Mouse (Mus musculus) embryonic facial prominence, embryonic 12.5 days (tissue): ENCODE measurements around the gene Specc1. TPM values are rescaled to one million over a fixed set of nuclear protein-coding genes. Genes with fewer than 3 reads are reported as not detected.
A peak's percentile ranks its signal among the peaks of the same experiment; 100 is the strongest.

Experiments used
- ATAC-seq: fragments of 200-750 bp; cut with Nextera tagmentation; 2 replicates; pipeline ENCODE4 v1.8.0; 2017; ENCODE audit not compliant: insufficient number of reproducible peaks, insufficient read depth, low FRiP score, low TSS enrichment
- H3K27ac ChIP-seq: fragments of 300-500 bp; sonication (generic); 2 replicates; pipeline ENCODE4 v1.5.1; 2016; ENCODE audit warnings: mild to moderate bottlenecking
- H3K27me3 ChIP-seq: fragments of 300-500 bp; sonication (generic); 2 replicates; pipeline ENCODE4 v1.6.1; 2016; ENCODE audit warnings: mild to moderate bottlenecking, moderate library complexity
- H3K36me3 ChIP-seq: fragments of 300-500 bp; sonication (generic); 2 replicates; pipeline ENCODE4 v1.6.1; 2016; ENCODE audit warnings: mild to moderate bottlenecking
- H3K4me1 ChIP-seq: fragments of 300-500 bp; sonication (generic); 2 replicates; pipeline ENCODE4 v1.6.1; 2016
- H3K4me2 ChIP-seq: fragments of 300-500 bp; sonication (generic); replicated peaks from 2 replicates; pipeline ENCODE4 v1.6.1; 2016; ENCODE audit warnings: mild to moderate bottlenecking, moderate library complexity
- H3K4me3 ChIP-seq: fragments of 300-500 bp; sonication (generic); 2 replicates; pipeline ENCODE4 v1.5.1; 2016; ENCODE audit warnings: mild to moderate bottlenecking
- H3K9ac ChIP-seq: fragments of 300-500 bp; sonication (generic); 2 replicates; pipeline ENCODE4 v1.6.1; 2016; ENCODE audit warnings: mild to moderate bottlenecking, moderate library complexity
- H3K9me3 ChIP-seq: fragments of 300-500 bp; sonication (generic); 2 replicates; pipeline ENCODE4 v1.6.1; 2016; ENCODE audit warnings: mild to moderate bottlenecking, moderate library complexity
- WGBS: fragments of 180-500 bp; shearing (Covaris S2); methylation state at CpG from one replicate; pipeline ENCODE4 v1.1.7; 2016; 5-methylcytosine and 5-hydroxymethylcytosine counted together
- polyA plus RNA-seq: library from polyadenylated mRNA; unstranded; fragments of >200 nt; fragmentation: Nextera tagmentation; extraction: Ambion mirVana; gene quantifications from 2 replicates; pipeline ENCODE4 v1.2.1, GENCODE M21; 2016

The Specc1 gene
- polyA plus RNA-seq, 1 experiment from 2014 or later: 16.8 TPM

- Histone ChIP-seq H3K27me3 (no peaks in the 10 kb centered on the region), H3K27ac (no peak overlapping the region), H3K36me3 (no peaks in the 10 kb centered on the region), H3K9me3 (no peaks in the 10 kb centered on the region), H3K4me3 (no peak overlapping the region), H3K4me2 (no peak overlapping the region), H3K9ac (no peak overlapping the region), H3K4me1 (peaks cover 3% of the 10 kb centered on the region; the same call in 1 of the 2 replicates)
- ATAC-seq: no peak
- WGBS: 80% methylated on average over 4 of the region's 4 CpGs
Measured at GRCm38 (mm10) chr11:62244471-62244870, 287.9 kb downstream of the Specc1 start.

GRCm38 (mm10) chr11:62247759-62248400, 291.3 kb downstream of the Specc1 start:
- peaks cover 25% of the 10 kb centered on the region for H3K4me1 ChIP-seq
- no peaks in the 10 kb centered on the region for H3K36me3 ChIP-seq
- H3K27me3 ChIP-seq: 0 out of 2 replicates have a peak, but pooled peaks cover 9% of the 10 kb centered on the region
- 37% methylated on average over 18 of the region's 18 CpGs for WGBS
- H3K4me2 ChIP-seq: peak overlapping the region; percentile 98
- no peaks in the 10 kb centered on the region for H3K9me3 ChIP-seq
- ATAC-seq: no peak
- 0 out of 2 replicates have a peak overlapping the region, but pooled peaks have one; percentile 46 for H3K27ac ChIP-seq
- peak overlapping the region; percentile 63 for H3K9ac ChIP-seq
- peak overlapping the region; percentile 68 for H3K4me3 ChIP-seq

GRCm38 (mm10) chr11:62248401-62249244, 292.1 kb downstream of the Specc1 start, which contains the start of gene Adora2b:
Gene Adora2b (plus strand): TSS chr11:62248984.
- 0 out of 2 replicates have a peak within 1 kb of the TSS, but pooled peaks have one; percentile 46 for H3K27ac ChIP-seq
- 0 out of 2 replicates have a peak, but pooled peaks cover 9% of the 10 kb centered on the region for H3K27me3 ChIP-seq
- peak; percentile 88 for ATAC-seq
- peaks cover 32% of the 10 kb centered on the region for H3K4me1 ChIP-seq
- H3K9ac ChIP-seq: peak within 1 kb of the TSS; percentile 63
- no peaks in the 10 kb centered on the region for H3K9me3 ChIP-seq
- WGBS: under 1% methylated on average over 69 of the region's 69 CpGs
- H3K4me3 ChIP-seq: peak within 1 kb of the TSS; percentile 68
- peak within 1 kb of the TSS; percentile 98 for H3K4me2 ChIP-seq
- H3K36me3 ChIP-seq: no peaks in the 10 kb centered on the region

DNA sequence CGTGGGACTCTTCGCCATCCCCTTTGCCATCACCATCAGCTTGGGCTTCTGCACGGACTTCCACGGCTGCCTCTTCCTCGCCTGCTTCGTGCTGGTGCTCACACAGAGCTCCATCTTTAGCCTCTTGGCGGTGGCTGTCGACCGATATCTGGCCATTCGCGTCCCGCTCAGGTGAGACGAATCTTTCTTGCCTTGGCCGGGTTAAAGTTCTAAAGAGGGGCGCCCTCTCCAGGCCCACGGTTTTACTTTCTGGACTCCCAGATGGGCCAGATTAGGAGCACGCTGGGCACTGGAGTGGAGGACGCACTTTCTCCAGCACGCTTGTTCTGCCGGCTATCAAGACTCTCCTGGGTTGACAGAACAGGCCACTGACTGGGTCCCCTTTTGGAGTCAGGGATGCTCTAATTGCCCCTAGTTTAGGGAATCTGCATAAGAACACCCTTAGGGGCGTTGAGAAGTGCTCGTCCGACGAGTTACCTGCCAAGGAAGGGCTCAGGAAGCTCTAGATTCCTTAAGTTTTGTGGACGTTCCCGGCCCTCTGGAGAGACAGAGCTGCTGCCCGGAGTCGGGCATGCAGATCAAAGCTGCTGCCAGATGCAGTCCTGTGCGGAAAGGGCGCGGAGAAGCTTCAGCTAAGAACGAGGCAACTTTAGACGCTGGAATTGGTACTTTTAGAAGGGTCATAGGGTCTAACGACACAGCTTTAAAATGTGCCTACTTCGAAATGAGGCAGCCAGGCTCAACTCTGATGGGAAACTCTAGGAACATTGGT, 292.9 kb downstream of the Specc1 start:
- Histone ChIP-seq H3K9ac (peak overlapping the region; percentile 63), H3K36me3 (no peaks in the 10 kb centered on the region), H3K4me1 (peaks cover 32% of the 10 kb centered on the region), H3K27me3 (0 out of 2 replicates have a peak, but pooled peaks cover 9% of the 10 kb centered on the region), H3K4me3 (peak overlapping the region; percentile 68), H3K27ac (no peak overlapping the region), H3K4me2 (peak overlapping the region; percentile 98), H3K9me3 (no peaks in the 10 kb centered on the region)
- ATAC-seq: no peak; the same call in 1 of the 2 replicates
- WGBS: 2% methylated on average over 35 of the region's 35 CpGs

DNA sequence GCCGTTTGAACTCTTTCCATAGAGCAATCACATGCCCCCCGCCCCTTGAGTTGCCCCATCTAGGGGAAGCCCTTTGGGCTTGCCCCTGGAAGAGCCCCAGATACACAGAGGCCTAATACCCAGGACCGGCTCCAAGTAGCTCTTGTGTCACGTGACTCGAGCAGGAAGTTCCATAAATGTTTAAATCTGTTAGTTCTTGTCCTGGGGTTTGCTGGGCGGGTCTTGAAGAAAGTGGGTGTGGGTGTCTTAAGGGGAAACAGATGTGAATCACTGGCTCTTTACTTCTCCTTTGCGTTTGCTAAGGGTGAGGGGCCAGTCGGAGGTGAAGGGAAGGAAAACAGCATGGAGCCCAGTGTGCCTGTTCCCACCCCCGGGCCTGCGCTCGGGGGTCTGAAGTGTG, 294.5 kb downstream of the Specc1 start:
- H3K9ac ChIP-seq: peak overlapping the region; percentile 25; the same call in 1 of the 2 replicates
- H3K27me3 ChIP-seq: 0 out of 2 replicates have a peak, but pooled peaks cover 9% of the 10 kb centered on the region
- WGBS: 18% methylated on average over 11 of the region's 11 CpGs
- H3K4me1 ChIP-seq: peaks cover 32% of the 10 kb centered on the region
- H3K36me3 ChIP-seq: no peaks in the 10 kb centered on the region
- H3K4me2 ChIP-seq: peak overlapping the region; percentile 98
- H3K4me3 ChIP-seq: peak overlapping the region; percentile 68
- ATAC-seq: no peak; the same call in 1 of the 2 replicates
- H3K9me3 ChIP-seq: no peaks in the 10 kb centered on the region
- H3K27ac ChIP-seq: peak overlapping the region; percentile 77

DNA sequence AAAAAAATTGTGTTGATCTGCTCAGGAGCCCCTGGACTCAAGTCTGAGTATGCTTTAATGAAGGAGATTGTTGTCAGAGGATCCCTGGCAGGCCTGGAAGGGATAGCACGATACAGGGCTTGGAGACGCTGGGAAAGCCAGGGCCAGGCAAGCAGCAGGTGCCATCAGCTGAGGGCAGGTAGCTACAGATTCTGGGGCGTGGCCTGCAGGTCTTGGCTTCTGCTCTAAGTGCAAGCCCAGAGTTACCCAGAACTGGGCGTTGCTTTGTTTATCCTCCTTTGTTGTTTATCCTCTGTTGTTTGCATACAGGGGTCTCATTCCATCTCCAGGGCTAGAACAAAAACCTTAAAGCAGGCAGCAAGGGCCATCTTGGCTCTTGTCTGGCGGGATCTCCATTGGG, 296.8 kb downstream of the Specc1 start:
- no peak for ATAC-seq
- Histone ChIP-seq H3K4me1 (peaks cover 35% of the 10 kb centered on the region), H3K9me3 (no peaks in the 10 kb centered on the region), H3K27ac (no peak overlapping the region), H3K9ac (no peak overlapping the region), H3K27me3 (0 out of 2 replicates have a peak, but pooled peaks cover 9% of the 10 kb centered on the region), H3K36me3 (no peaks in the 10 kb centered on the region), H3K4me2 (no peak overlapping the region), H3K4me3 (no peak overlapping the region)
- WGBS: 73% methylated on average over 5 of the region's 5 CpGs

GRCm38 (mm10) chr11:62259214-62259613, 302.7 kb downstream of the Specc1 start:
- Histone ChIP-seq H3K4me2 (no peak overlapping the region), H3K27me3 (no peaks in the 10 kb centered on the region), H3K4me3 (no peak overlapping the region), H3K9me3 (no peaks in the 10 kb centered on the region), H3K36me3 (no peaks in the 10 kb centered on the region), H3K4me1 (peaks cover 25% of the 10 kb centered on the region), H3K9ac (no peak overlapping the region), H3K27ac (no peak overlapping the region)
- no peak for ATAC-seq
- 39% methylated on average over 5 of the region's 5 CpGs for WGBS

DNA sequence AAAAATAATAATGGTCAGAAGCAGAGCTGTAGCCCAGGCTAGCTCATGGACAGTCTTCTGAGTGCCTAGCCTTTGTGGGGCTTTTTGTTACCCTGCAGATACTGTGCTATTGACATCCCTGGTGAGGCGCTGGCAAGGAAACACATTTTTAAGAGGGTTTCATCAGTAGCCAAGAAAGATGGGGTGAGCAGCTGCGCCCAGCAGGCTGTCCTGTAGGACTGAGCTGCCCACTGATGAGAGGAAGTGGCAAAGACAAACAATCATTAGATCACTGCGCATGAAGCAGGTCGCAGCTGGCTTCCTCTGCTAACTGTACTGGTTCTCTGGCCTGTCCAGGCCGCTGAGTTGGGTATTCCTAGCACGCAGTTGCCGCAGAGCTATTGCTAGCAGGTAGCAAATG, 307.0 kb downstream of the Specc1 start:
- Histone ChIP-seq H3K9me3 (no peaks in the 10 kb centered on the region), H3K9ac (no peak overlapping the region), H3K4me2 (no peak overlapping the region), H3K4me3 (no peak overlapping the region), H3K27ac (no peak overlapping the region), H3K4me1 (peaks cover 22% of the 10 kb centered on the region), H3K36me3 (peaks cover 4% of the 10 kb centered on the region; the same call in 1 of the 2 replicates), H3K27me3 (no peaks in the 10 kb centered on the region)
- 83% methylated on average over 7 of the region's 7 CpGs for WGBS
- ATAC-seq: no peak

GRCm38 (mm10) chr11:62264018-62264417, 307.5 kb downstream of the Specc1 start:
- Histone ChIP-seq H3K9ac (no peak overlapping the region), H3K27me3 (no peaks in the 10 kb centered on the region), H3K36me3 (peaks cover 4% of the 10 kb centered on the region; the same call in 1 of the 2 replicates), H3K9me3 (no peaks in the 10 kb centered on the region), H3K27ac (no peak overlapping the region), H3K4me2 (no peak overlapping the region), H3K4me1 (peaks cover 18% of the 10 kb centered on the region), H3K4me3 (no peak overlapping the region)
- 81% methylated on average over 7 of the region's 7 CpGs for WGBS
- no peak for ATAC-seq

DNA sequence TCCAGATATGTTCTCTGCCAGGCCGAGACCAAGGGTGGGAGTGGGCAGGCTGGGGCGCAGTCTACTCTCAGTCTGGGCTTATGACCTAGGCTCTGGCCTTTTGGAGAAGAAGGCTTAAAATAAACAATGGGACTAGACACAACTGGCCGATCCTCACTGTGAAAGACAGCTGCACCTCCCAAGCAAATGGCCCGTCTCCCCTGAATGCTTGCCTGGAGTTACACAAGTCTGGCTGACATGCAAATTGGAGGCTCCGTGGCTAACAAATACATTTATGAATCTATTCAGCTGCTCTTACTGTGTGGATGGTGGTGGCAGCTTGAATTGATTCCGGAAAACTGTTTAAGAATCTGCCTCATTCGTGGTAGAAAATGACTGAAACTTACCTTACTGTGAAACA, 309.1 kb downstream of the Specc1 start:
- WGBS: 80% methylated on average over 7 of the region's 7 CpGs

More for the DNA sequence above, 309.1 kb downstream of the Specc1 start:
- no peak for ATAC-seq
- no peak overlapping the region for H3K4me2 ChIP-seq
- H3K27ac ChIP-seq: no peak overlapping the region
- H3K4me1 ChIP-seq: peaks cover 9% of the 10 kb centered on the region
- no peak overlapping the region for H3K9ac ChIP-seq
- H3K27me3 ChIP-seq: no peaks in the 10 kb centered on the region
- H3K9me3 ChIP-seq: no peaks in the 10 kb centered on the region
- H3K36me3 ChIP-seq: peaks cover 4% of the 10 kb centered on the region; the same call in 1 of the 2 replicates
- H3K4me3 ChIP-seq: no peak overlapping the region
